Mouse (Mus musculus) heart, embryonic 12.5 days (tissue): ENCODE measurements around the gene Adamts4. TPM values are rescaled to one million over a fixed set of nuclear protein-coding genes. Genes with fewer than 3 reads are reported as not detected.
A peak's percentile ranks its signal among the peaks of the same experiment; 100 is the strongest.
"Not testable (repeated sequence)": the region's sequence is repeated elsewhere in the genome, so short reads cannot be mapped to it uniquely, and the experiment has no call there.

Experiments
- ATAC-seq: fragments of 200-750 bp; cut with Nextera tagmentation; 2 replicates; pipeline ENCODE4 v1.8.0; 2017; ENCODE audit warnings: moderate TSS enrichment, moderate library complexity; ENCODE audit not compliant: insufficient number of reproducible peaks, low FRiP score
- H3K27ac ChIP-seq: fragments of 300-500 bp; sonication (generic); 2 replicates; pipeline ENCODE4 v1.5.1; 2016; ENCODE audit warnings: mild to moderate bottlenecking, moderate library complexity; ENCODE audit not compliant: poor library complexity, severe bottlenecking
- H3K27me3 ChIP-seq: fragments of 300-500 bp; sonication (generic); replicated peaks from 2 replicates; pipeline ENCODE4 v1.6.1; 2016; ENCODE audit warnings: mild to moderate bottlenecking, moderate library complexity
- H3K36me3 ChIP-seq: fragments of 300-500 bp; sonication (generic); 2 replicates; pipeline ENCODE4 v1.6.1; 2016; ENCODE audit warnings: mild to moderate bottlenecking, moderate library complexity
- H3K4me1 ChIP-seq: fragments of 300-500 bp; sonication (generic); replicated peaks from 2 replicates; pipeline ENCODE4 v1.6.1; 2016; ENCODE audit warnings: mild to moderate bottlenecking
- H3K4me2 ChIP-seq: fragments of 300-500 bp; sonication (generic); 2 replicates; pipeline ENCODE4 v1.6.1; 2016; ENCODE audit warnings: mild to moderate bottlenecking, moderate library complexity
- H3K4me3 ChIP-seq: fragments of 300-500 bp; sonication (generic); 2 replicates; pipeline ENCODE4 v1.5.1; 2016; ENCODE audit warnings: mild to moderate bottlenecking
- H3K9ac ChIP-seq: fragments of 300-500 bp; sonication (generic); 2 replicates; pipeline ENCODE4 v1.6.1; 2016; ENCODE audit warnings: mild to moderate bottlenecking, moderate library complexity
- H3K9me3 ChIP-seq: fragments of 300-500 bp; sonication (generic); replicated peaks from 2 replicates; pipeline ENCODE4 v1.6.1; 2016; ENCODE audit warnings: mild to moderate bottlenecking, moderate library complexity
- WGBS: fragments of 180-500 bp; shearing (Covaris S2); methylation state at CpG from one replicate; pipeline ENCODE4 v1.1.7; 2016; 5-methylcytosine and 5-hydroxymethylcytosine counted together
- polyA plus RNA-seq: library from polyadenylated mRNA; unstranded; fragments of >200 nt; fragmentation: Nextera tagmentation; extraction: Ambion mirVana; gene quantifications from 2 replicates; pipeline ENCODE4 v1.2.1, GENCODE M21; 2016

Adamts4 gene
- polyA plus RNA-seq, 1 experiment from 2014 or later = 3.1 TPM

DNA sequence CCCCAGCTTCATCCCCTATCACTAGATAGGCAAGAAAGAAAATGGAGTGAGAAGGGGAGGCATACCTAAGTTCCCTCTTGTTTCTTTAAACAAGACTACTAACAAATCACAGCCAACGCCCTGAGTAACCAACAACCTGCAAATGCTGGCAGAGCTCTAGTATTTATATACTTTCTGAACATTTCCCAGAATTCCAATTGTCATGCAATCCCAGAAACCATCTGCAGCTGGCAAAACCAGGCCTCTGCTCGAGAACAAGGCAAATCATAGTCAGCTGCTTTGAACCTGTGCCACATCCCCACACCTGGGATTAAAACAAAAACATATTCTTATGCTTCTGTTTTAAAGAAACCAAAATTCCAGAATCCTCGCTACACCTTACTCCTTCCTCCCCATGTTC is 43.1 kb downstream of the Adamts4 start:
- 89% methylated on average over 3 of the region's 3 CpGs for WGBS
- H3K27ac ChIP-seq = no peak overlapping the region
- H3K27me3 ChIP-seq = peaks cover 12% of the 10 kb centered on the region
- no peak for ATAC-seq
- H3K9ac ChIP-seq = no peak overlapping the region
- H3K9me3 ChIP-seq = no peaks in the 10 kb centered on the region
- H3K36me3 ChIP-seq = peaks cover 18% of the 10 kb centered on the region
- peak overlapping the region; percentile 74 for H3K4me2 ChIP-seq
- H3K4me1 ChIP-seq = peaks cover 8% of the 10 kb centered on the region
- peak overlapping the region; percentile 94; the same call in 1 of the 2 replicates for H3K4me3 ChIP-seq

DNA sequence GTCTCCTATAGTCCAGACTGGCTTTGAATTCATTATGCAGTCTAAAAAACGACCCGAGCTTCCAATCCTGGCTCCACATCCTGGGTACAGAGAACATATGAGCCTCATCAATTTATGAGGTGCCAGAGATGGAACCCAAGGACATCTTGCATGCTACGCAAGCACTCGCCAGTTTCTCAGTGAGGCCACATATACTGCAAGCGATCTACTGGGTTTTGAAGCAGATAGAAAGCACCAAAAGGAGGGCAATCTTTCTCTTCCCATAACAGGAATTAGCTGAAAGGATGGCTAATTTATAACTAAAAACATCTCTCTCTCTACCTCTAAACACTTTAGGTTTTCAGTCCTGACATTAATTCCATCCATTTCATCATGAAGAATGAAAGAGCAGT is 43.7 kb downstream of the Adamts4 start:
- no peaks in the 10 kb centered on the region for H3K9me3 ChIP-seq
- H3K4me3 ChIP-seq = peak overlapping the region; percentile 94
- whole genome bisulfite sequencing = 42% methylated on average over 5 of the region's 5 CpGs
- ATAC-seq = no peak
- H3K27ac ChIP-seq = peak overlapping the region; percentile 87; the same call in 1 of the 2 replicates
- H3K27me3 ChIP-seq = peaks cover 16% of the 10 kb centered on the region
- H3K36me3 ChIP-seq = peaks cover 12% of the 10 kb centered on the region
- H3K4me2 ChIP-seq = peak overlapping the region; percentile 74
- H3K9ac ChIP-seq = peak overlapping the region; percentile 86
- H3K4me1 ChIP-seq = peaks cover 8% of the 10 kb centered on the region

DNA sequence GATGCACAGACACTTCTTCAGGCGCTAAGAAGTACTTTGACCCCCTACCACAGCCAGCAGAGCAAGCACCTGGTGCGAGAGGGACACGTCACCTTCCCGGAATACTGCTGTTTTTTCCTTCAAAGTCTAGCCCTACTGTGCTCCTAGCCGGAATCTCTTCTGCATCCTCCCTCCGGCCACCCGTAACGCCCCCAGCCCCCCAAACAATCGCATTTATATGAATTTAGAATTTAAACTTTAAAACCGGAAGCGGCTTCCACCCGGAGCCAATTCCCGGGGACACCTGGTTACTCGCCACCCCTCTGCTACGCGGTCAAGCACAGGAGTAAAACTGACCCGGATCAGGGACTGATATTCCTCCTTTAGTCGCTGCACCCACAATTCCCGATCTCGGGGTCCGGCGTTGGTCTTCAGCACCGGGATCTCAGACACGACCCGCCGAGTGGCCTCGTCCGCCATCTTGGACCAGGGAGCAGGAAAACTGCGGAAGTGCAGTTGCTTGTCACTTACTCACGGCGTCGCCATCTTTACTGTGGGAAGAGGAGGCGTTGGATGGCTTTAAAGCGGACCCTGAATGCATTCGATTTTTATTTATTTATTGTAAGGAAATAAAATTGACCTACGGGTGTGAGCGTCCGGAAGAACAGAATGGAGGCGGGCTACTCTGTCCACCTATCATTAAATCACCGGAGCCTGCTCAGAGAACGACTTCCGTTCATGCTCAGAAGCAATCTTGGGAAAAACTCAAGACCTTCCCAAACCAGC is 44.3 kb downstream of the Adamts4 start, which contains the start of gene Ufc1:
TSS of gene Ufc1 (minus strand) at position 727 of the 765 bp plus-strand sequence.
- ATAC-seq = peak; percentile 82

DNA sequence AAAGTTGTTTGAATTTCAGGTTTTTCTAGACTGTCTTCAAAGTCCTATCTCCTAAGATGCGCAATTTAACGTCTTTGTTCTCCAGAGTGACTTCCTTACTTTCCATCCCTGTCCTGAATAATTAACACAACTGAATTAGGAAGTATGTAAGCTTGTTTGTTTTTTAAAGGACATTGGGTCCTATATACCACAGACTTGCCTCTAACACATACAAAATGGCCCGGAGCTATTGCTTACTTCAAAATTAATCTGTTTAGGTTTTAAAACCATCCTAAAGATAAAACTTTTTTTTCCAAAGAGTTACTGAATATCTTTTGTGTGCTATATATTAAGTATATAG is 44.8 kb downstream of the Adamts4 start:
- Histone ChIP-seq H3K9ac (peak overlapping the region; percentile 86), H3K27me3 (peaks cover 16% of the 10 kb centered on the region), H3K4me3 (peak overlapping the region; percentile 94), H3K9me3 (no peaks in the 10 kb centered on the region), H3K4me2 (peak overlapping the region; percentile 74), H3K27ac (peak overlapping the region; percentile 87), H3K4me1 (peaks cover 8% of the 10 kb centered on the region), H3K36me3 (peaks cover under 1% of the 10 kb centered on the region)
- WGBS = 18% methylated on average over 3 of the region's 3 CpGs
- ATAC-seq = no peak

More for the DNA sequence above, 44.3 kb downstream of the Adamts4 start, which contains the start of gene Ufc1:
- WGBS = under 1% methylated on average over 42 of the region's 42 CpGs
- no peaks in the 10 kb centered on the region for H3K9me3 ChIP-seq
- H3K4me1 ChIP-seq = peaks cover 8% of the 10 kb centered on the region
- H3K4me2 ChIP-seq = peak within 1 kb of the TSS; percentile 74
- peak within 1 kb of the TSS; percentile 87 for H3K27ac ChIP-seq
- peak within 1 kb of the TSS; percentile 94 for H3K4me3 ChIP-seq
- H3K9ac ChIP-seq = peak within 1 kb of the TSS; percentile 86
- H3K36me3 ChIP-seq = peaks cover 6% of the 10 kb centered on the region
- peaks cover 16% of the 10 kb centered on the region for H3K27me3 ChIP-seq

DNA sequence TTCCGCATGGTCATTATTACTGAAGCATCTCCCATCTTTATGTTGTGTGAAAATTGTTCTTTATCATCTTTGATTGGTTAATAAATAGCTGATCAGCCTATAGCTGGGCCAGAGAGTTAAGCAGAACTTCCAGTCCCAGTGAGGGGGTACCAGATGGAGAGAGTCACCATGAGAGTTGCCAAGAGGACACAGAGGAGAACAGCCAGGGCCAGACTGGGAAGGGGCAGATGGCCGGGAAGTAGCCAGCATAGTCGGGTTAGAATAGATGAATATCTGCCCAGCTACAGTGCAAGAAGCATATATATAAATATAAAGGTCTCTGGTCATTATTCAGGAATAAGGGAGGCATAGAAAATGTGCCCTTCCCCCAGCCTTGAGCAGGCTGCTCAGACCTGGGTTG is 48.0 kb downstream of the Adamts4 start:
- H3K27me3 ChIP-seq = peaks cover 16% of the 10 kb centered on the region
- no peak for ATAC-seq
- H3K9me3 ChIP-seq = no peaks in the 10 kb centered on the region
- WGBS = 48% methylated on average over 3 of the region's 3 CpGs
- H3K36me3 ChIP-seq = no peaks in the 10 kb centered on the region
- H3K4me2 ChIP-seq = no peak overlapping the region
- H3K4me1 ChIP-seq = peaks cover 7% of the 10 kb centered on the region
- no peak overlapping the region for H3K27ac ChIP-seq
- no peak overlapping the region for H3K4me3 ChIP-seq
- H3K9ac ChIP-seq = no peak overlapping the region

DNA sequence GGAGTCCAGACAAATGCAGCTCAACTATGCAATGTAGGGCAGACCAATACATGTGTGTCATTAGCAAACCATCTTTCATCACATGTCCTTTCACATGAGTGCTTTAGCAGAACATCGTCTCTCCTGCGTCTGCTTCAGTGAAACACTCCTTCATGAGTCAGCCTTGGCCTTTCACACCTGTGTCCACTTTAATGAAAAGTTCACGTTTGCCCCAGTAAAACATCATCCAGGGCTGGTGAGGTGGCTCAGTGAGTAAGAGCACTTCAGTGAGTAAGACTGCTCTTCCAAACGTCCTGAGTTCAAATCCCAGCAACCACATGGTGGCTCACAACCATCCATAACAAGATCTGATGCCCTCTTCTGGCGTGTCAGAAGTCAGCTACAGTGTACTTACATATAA is 55.9 kb downstream of the Adamts4 start:
- not testable (repeated sequence) for H3K27me3 ChIP-seq, H3K36me3 ChIP-seq, H3K4me3 ChIP-seq, H3K4me1 ChIP-seq, H3K4me2 ChIP-seq, H3K9ac ChIP-seq, H3K27ac ChIP-seq, ATAC-seq, H3K9me3 ChIP-seq
- 64% methylated on average over 5 of the region's 5 CpGs for WGBS

DNA sequence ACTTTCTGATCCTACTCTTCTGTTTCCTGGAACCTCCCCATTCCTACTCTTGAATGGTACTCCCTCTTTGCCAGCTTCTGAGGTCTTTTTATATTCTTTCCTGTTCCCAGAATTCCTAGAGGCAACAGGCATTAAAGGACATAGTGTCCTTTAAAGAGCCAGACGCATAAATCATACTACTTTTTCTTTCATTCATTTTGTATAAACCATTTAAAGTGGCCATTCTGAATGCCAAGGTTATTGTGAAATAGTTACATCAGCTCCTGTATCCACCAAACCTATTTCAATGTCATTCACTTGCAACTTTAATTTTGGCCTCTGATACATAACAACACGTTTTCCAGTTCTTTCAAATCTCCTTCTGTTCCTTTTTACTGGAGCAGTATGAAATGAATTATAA is 59.1 kb downstream of the Adamts4 start:
- ATAC-seq = no peak
- no peak overlapping the region for H3K27ac ChIP-seq
- no peak overlapping the region for H3K4me3 ChIP-seq
- no peaks in the 10 kb centered on the region for H3K36me3 ChIP-seq
- H3K4me1 ChIP-seq = peaks cover 4% of the 10 kb centered on the region
- WGBS = 70% methylated on average over 2 of the region's 2 CpGs
- no peaks in the 10 kb centered on the region for H3K27me3 ChIP-seq
- H3K9me3 ChIP-seq = no peaks in the 10 kb centered on the region
- no peak overlapping the region for H3K4me2 ChIP-seq
- no peak overlapping the region for H3K9ac ChIP-seq

Other genes starting within 250 kb of the Adamts4 start
- gene Fcgr4, start 231.5 kb upstream of the Adamts4 start, polyA plus RNA-seq = 0.14 and 0.24 TPM in 2 replicates
- gene Fcgr3, start 185.5 kb upstream of the Adamts4 start, polyA plus RNA-seq = 3.8 and 4.5 TPM in 2 replicates
- gene Cfap126, start 136.5 kb upstream of the Adamts4 start, polyA plus RNA-seq = 2.9 and 3.5 TPM in 2 replicates
- gene Sdhc, start 99.8 kb upstream of the Adamts4 start, polyA plus RNA-seq = 420 and 425 TPM in 2 replicates
- gene Mpz, start 99.7 kb upstream of the Adamts4 start, polyA plus RNA-seq = 0.11 and 0.15 TPM in 2 replicates
- 32.7 and 33.4 TPM in 2 replicates for gene Pcp4l1, start 54.2 kb upstream of the Adamts4 start, polyA plus RNA-seq
- gene Nr1i3, start 36.5 kb upstream of the Adamts4 start, polyA plus RNA-seq = 0.19 and 0.22 TPM in 2 replicates
- 41.8 and 43.3 TPM in 2 replicates for gene Tomm40l, start 27.9 kb upstream of the Adamts4 start, polyA plus RNA-seq
- gene Apoa2, start 25.4 kb upstream of the Adamts4 start, polyA plus RNA-seq = 10.7 and 46.5 TPM in 2 replicates
- 15.3 and 16.4 TPM in 2 replicates for gene Fcer1g, start 16.1 kb upstream of the Adamts4 start, polyA plus RNA-seq
- gene Ndufs2, start 967 bp downstream of the Adamts4 start, polyA plus RNA-seq = 443 and 471 TPM in 2 replicates
- 49.5 and 56.1 TPM in 2 replicates for gene B4galt3, start 19.9 kb downstream of the Adamts4 start, polyA plus RNA-seq
- 51.7 and 55.4 TPM in 2 replicates for gene Ppox, start 30.8 kb downstream of the Adamts4 start, polyA plus RNA-seq
- gene Usp21, start 37.6 kb downstream of the Adamts4 start, polyA plus RNA-seq = 55.1 and 55.7 TPM in 2 replicates
- gene Ufc1, start 44.6 kb downstream of the Adamts4 start, polyA plus RNA-seq = 84.1 and 86.2 TPM in 2 replicates
- gene Dedd, start 78.7 kb downstream of the Adamts4 start, polyA plus RNA-seq = 38.6 and 43.3 TPM in 2 replicates
- 31.9 and 33.9 TPM in 2 replicates for gene Nit1, start 95.2 kb downstream of the Adamts4 start, polyA plus RNA-seq
- 96.8 and 111 TPM in 2 replicates for gene Pfdn2, start 95.2 kb downstream of the Adamts4 start, polyA plus RNA-seq
- gene Klhdc9, start 110.4 kb downstream of the Adamts4 start, polyA plus RNA-seq = 0.46 and 0.74 TPM in 2 replicates
- 0.17 and 0.52 TPM in 2 replicates for gene Nectin4, start 119.7 kb downstream of the Adamts4 start, polyA plus RNA-seq
- 0.30 and 0.68 TPM in 2 replicates for gene Arhgap30, start 138.5 kb downstream of the Adamts4 start, polyA plus RNA-seq
- gene Usf1, start 160.9 kb downstream of the Adamts4 start, polyA plus RNA-seq = 62.7 and 65.1 TPM in 2 replicates
- 1.9 and 3.6 TPM in 2 replicates for gene Tstd1, start 168.5 kb downstream of the Adamts4 start, polyA plus RNA-seq
- gene F11r, start 187.1 kb downstream of the Adamts4 start, polyA plus RNA-seq = 70.7 and 71.0 TPM in 2 replicates